Mouse (Mus musculus) gonadal fat pad, adult 2 months (tissue): ENCODE data around the gene Snf8. TPM values are rescaled to one million over a fixed set of nuclear protein-coding genes. Genes with fewer than 3 reads are reported as not detected.

Source experiments
- DNase-seq: peaks from one replicate; pipeline ENCODE4 v3.0.0-alpha.2; 2012; ENCODE audit warnings: low read depth
- polyA plus RNA-seq: library from polyadenylated mRNA; depleted of rRNA; stranded (reverse); fragments of >200 nt; gene quantifications from 2 replicates; pipeline ENCODE4 v1.2.3, GENCODE M21; 2012; rRNA removed

The Snf8 gene
- 35.6 and 45.2 TPM in 2 replicates for polyA plus RNA-seq

DNA sequence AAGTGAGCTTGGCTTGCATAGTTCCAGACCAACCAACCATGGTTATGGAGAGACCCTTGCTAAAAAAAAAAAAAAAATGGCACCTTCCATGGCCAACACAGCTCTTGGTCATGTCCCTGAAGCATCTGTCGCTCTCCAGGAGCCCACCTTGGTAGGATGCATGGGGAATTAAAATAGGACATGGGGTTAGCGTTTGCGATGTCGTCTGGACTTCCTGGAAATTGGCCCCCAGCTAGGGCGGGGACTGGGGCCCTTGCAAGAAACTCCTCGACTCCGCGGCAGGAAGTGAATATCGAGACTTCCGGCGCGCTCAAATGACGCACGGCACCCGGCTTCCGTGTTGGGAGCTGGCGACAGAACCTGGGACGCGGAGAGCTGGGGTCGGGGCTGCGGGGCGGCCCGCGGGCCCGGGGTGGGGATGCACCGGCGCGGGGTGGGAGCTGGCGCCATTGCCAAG is at the start of gene Snf8:
Gene Snf8, plus strand, starts transcription at position 290 of the 457 bp plus-strand sequence.
- DNase-seq = no peak

DNA sequence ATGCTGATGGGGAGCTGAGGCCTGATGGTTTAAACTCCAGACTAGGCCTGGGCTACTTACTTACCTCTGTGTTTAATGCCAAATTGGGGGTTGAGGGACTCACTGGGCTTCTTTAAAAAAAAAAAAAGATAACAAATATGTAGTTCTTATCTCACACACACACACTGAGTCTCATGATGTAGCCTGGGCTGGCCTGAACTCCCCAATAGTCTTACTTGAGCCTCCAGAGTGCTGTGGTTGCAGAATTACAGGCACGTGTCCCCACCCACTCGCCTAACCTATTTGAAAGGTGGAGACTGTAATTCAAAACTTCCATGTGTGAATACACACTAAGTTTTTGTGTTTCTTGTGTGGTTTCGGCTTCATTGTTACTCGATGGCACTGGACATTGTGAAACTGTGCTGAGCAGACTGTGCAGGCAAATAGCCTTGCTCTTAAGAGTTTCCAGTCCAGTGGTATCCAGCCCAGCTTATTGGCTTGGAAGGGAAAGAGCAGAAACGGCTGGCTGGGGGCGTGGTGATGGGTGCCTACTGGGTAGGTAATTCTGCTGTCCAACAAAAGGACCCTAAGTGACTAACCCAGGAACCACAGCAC is 46.7 kb upstream of the Snf8 start:
- DNase-seq = no peak

DNA sequence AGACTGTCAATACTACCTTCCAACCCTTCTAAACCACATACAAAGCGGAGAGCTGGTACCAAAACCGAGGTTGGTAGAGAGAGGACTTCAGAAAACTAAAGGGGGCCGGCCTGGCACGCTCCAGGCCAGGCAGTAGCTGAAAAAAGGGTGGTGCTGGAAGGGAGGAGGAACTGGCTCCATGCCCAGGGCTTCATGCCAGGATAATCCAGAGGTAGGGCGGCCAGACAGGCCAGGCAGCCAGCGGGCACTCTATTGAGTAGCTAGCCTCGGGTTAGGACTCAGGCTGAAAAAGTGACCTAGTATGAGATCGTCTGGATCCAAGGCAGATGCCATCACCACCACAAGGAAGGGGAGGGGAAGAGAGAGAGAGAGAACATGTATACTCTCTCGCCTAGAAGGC is 46.2 kb upstream of the Snf8 start:
- DNase-seq = no peak

DNA sequence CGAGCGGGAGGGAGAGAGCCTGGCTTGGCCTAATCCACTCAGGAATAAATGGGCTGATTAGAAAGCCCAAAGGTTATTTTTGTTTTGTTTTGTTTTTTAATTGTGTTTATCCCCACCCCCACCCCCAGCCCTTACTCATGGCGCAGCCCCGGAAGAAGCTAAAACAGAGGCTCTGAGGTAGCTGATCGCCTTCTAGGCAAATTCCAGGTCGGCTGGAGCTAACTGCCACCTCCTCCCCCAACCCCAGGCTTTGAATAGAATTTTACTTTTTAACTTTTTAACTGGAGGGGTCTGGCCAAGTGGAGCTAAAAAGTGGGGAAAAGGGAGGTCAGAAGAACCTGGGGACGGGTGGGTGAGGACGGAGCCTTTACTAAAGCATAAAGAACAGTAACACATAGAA is 44.8 kb upstream of the Snf8 start:
- no peak for DNase-seq

DNA sequence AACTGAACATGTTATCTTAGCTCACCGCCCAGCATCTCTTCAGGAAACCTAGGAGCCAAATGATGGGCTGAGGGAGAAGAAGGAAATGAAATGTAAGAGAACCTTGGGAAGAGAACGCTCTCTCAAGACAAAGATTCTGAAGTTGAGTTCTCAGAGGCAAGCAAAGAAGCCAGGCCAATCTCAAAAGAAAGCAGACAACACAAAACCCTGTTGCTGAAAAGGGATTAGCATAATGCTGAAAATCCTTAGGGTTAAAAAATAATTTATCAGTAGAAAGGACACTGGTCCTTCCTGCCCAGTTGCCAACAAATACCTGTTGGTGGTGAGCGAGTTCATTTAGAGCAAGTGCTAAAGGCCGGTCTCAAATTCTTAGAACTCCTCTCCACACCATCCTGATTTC is 44.3 kb upstream of the Snf8 start:
- DNase-seq = no peak

DNA sequence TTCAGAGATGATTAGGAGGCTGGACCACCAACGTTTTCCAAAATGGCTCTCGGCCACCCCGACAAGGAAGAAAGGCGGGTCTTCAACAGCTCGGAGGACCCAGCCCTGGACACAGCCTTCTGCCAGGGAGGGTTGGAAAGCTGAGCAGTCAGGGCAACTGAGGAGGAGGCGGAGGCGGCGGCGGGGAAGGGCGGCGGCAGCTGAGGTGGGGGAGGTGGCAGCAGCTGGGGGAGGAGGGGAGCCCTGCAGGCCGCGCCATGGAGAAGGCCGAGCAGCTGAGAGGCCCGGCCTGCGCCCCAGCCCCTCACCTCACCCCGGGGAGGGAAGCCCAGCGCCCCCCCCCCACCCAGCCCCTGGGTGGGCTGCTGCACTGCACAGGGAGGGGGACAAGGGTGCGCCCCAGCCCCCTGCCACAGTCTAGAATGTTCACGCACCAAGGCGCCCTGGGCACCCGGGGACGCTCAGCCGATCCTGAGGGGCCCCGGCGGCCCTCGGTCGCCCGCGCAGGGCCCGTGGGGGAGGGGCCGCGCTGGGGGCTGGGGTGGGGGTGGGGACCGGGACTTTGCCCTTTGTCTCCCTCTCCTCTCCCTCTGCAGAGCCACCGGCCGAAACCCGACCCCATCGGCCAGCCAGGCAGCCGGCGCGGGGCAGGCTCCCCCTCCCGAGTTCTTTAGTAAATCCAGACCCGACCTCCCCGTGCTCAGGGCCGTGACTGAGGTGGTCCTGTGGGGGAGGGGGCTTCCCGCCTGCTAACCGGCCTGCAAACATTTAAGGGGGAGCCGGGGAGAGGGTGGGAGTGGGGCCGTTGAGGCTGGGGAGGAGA is 43.6 kb upstream of the Snf8 start:
- DNase-seq = no peak

DNA sequence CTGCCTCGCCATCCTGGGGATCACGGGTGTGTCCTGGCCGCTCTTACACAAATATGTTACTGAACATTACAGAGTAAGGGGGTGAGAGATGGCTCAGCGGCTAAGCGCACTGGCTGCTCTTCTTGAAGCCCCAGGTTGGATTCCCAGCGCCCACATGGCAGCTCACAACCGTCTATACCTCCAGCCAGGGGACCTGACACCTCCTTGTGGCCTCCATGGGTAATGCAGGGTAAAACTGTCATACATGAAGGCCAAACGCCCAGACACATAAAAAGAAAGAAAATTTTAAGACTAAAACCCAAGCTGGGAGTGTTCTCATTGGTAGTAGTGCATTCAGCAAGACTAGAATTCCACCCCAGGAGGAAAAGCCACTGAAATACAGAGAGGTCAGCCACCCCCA is 40.5 kb upstream of the Snf8 start:
- no peak for DNase-seq

DNA sequence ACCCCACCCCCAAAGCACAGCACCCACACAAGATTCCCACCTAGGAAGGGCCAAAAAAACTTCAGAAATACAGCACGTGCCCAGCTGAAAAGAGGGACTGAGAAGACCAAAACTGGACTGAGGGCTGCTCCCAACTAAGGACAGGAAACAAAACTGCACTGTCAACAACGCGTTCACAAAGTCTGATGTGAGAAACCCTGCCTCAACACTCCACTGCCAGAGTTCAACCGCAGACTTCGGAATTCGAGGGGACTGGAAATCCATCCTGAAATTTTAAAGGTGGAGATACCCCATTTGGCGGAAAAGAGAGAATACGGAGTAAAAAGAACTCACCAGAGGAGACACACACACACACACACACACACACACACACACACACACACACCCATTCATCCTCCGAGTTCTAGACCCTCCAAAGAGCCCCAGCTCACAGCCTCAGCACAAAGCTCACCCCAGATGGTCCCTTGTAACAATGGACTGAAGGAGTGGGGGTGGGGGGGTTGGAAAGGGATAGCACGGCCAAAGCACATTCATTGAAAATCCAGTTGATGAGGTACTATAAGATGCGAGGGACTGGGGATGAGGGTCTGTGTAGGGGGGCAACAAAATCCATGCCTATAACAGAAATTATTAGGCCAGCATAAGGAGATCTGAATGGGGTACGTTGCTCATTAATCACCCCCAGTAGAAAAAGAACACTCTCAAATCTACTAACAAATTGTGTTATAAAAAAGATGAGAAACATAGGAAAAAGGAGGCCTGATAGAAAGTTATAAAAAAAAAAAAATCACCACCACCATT is 31.4 kb upstream of the Snf8 start:
- no peak for DNase-seq

DNA sequence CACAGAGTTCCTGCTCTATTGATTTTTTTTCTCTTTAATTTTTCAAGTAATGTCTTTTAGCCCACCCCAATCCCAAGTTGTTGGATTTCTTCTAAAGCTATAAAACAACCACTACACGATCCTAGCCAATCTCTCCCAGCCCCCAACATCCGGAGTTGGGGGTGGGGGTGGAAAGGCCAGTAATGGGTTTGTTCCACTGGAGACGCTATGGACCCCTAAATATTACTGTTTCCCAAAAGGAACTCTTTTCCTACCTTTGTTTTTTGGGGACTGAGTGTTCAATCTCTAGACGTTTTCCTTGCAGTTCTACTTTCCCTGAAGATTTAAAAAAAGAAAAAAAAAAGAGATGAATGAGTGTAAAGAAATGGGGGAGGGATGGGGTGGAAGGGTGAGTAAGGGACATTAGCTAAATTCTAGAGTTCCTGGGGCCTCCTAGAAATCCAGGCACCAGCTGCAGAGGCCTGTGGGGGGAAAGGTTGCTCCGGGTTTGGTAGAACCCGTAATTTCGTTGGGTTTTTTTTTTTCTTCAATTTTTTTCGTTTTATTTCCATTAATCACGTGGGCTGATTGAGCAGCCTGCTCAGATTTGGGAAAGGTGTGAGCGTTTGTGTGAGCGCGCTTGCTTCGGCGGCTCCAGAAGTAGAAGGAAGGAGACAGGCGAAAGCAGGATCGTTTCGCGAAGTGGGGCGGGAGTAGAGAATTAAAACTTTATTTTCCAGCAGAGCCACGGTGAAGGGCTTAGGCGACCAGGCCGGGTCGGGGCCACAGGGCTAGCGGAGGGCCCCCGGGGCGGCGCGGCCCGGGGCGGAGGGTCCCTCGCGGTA is 30.5 kb upstream of the Snf8 start:
- DNase-seq = no peak

DNA sequence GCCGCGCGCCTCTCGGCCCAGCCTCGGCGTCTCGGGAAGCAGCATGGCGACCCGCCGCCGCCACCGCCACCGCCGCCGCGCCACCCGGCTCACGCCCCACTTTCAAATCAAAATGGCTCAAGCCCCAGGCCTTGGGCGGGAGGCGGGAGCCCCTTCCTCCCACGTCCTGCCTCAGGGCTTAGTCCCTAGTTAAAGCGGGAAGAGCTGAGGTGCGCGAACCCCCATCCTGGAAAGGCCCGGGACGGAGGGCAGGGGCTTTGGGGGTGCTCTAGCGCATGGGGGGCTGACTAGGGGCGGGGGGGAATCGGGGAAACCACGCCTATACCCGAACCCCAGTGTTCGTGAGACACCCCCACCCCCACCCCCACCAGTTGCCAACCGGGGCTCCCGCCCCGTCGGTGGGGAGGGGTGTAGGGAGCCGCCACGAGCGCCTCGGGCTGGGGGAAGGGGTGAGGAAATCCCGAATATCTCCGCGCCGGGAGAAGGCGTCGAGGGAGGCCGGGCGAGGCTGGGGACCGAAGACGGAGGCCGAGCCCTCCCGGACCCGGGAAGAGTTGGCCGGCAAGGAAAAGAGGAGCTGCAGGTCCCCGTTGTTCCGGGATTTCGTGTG is 29.8 kb upstream of the Snf8 start:
- DNase-seq = no peak

DNA sequence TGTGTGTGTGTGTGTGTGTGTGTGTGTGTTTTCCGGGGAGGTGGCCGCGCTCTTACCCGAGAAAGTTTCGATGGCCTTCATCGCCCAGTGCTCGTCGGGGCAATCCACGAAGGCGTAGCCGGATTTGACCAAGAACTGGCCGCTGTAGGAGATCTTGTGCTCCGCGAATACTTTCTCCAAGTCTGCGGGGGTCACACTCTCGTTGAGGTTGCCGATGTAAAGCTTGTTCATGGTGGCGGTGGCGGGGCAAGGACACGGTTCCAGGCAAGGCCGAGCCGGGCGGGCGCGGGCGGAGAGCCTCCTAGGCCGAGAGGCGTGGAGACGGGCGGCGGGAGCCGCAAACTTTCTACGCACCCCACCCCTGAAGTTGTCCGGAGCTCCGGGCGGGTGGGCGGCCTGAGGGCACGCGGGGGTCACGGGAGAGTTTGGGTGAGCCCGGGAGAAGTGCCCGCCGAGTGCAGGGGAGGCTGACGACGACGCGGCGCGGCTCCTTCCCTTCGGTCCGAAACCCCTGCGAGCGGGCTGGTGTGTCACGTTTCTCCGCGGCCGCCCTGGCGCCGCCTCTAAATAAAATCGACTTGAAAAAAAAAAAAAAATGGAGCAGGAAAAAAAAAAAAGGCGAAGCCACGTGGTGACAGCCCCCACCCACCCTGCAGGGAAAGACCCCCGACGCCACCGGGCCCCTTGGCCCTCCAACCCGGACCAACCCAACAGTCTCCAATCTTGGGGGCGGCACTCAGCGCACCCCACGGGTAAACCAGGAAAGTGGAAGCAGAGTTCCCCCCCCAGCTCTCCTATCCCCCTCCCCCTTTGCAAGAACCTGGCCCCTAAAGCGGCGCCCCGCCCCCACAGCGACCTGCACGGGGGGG is 29.0 kb upstream of the Snf8 start, which contains the start of gene Igf2bp1:
Gene Igf2bp1, minus strand, starts transcription at position 538 of the 869 bp plus-strand sequence.
- DNase-seq = no peak

DNA sequence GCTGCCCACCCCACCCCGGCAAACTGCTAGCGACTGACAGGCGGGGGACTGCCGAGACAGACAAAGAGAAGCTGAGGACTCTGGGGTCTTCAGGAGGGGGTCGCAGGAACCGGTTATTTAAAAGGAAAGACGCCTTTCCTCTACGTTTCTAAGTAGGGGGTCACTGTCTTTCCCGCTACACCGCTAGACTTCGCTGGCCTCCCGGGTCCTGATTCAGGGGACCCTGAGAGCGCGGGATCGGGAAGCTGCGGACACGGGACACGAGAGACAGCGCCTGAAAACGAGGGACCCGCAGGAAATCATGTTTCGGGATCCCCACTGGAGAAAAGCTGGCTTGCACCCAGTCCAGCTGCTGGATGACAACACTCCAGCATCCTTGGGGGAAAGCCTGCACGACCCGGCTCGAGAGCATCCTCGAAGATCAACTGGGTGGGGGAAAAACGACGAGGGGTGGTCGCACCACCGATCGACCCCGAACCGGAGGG is 28.3 kb upstream of the Snf8 start:
- DNase-seq = no peak

DNA sequence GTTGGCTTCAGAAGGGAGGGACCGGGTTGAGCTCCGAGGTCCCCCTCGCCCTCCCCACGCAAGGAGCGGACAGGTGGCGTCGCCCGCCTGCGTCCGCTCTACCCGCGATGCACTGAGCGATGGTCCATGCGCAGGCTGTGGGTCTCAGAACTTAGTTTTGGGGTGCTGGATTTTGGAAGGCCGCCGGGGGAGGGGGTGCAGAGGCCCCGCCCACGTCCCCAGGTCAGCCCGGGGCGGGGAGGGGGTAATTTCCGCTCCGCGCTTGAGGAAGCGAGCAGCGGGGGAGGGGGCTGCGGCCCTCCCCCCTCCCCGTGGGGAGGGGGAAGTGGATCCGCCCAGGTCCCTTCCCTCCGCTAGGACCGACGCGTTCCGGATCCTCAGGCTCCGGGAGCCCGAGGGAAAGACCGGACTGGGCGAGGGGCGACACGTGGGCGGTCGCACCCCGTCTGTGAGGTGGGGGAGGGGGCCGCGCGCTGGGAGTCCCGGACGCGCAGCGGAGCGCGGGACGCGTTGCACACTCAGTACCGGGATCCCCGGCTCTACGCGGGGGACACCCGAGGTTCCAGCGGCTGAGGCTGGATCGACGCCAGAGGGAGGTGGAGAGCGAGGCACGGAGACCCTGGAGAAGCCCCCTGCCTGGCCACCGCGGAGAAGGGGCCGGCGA is 27.7 kb upstream of the Snf8 start:
- DNase-seq = no peak

DNA sequence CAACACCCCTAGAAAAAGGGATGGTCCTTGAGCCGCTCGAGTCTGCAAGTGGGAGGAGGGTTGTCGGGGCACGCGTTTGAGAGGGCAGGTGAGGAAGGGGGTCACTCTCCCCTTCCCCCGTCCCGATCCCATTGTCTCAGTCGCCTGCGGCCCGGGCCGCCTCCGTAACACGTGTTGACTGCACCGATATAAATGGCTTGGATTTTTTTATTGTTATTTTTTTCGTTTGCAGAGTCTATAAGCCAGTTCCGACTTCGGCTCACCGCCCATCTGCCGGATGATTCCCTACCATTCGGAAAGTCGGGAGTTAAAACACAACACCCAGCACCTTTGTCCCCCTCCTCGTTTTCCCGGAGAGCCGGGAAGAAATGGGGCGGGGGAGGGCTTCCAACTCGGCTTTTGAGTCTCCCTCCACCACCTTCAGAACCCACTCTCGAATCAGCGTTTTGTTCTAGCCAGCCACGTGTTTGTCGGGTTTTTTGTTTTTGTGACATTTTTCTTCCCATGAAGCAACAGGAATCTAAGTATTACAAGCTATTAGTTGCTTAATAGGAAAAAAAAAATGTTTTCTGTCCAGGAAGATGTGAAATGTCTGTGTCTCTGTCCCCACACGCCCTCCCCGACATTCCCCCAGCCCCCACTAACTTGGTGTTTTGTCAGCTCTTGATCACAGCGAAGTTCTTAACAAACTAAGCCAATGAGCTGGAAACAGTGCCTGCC is 27.0 kb upstream of the Snf8 start:
- DNase-seq = no peak

DNA sequence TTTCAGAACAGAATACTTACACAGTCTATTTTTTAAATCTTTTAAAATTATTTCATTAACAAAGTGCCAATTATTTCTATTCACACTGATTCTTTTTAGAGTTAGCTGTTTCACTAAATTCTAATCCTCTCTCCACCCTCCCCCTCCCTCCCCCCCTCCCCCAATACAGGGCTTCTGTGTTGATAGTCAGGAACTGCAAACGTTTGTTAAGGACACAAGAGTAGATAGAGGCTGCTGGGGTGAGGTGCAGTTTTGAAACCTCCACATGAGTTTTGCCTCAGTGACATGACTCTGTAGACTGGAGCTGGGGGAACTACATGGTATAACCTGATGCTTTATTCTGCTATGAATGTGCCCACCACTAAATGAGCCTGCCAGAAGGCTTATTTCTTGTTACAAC is 25.9 kb upstream of the Snf8 start:
- DNase-seq = no peak

DNA sequence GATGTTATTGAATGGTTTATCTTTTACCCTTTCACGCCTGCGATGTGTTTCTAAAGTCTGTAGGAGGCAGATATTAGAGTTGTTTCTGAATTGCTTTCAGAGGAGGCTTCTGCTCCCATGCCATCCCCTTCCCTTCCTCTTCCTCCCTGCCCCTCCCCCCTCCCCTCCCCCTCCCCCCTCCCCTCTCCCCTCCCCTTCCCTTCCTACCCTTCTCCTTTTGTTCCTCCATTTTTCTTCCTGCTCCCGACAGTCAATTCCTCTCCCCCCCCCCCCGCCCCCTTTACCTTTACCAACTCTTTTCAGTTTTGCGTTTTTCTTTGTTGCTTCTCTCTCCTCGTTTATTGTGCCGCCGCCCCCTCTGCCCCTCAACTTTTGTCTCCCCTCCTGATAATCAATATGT is 22.7 kb upstream of the Snf8 start:
- DNase-seq = no peak

DNA sequence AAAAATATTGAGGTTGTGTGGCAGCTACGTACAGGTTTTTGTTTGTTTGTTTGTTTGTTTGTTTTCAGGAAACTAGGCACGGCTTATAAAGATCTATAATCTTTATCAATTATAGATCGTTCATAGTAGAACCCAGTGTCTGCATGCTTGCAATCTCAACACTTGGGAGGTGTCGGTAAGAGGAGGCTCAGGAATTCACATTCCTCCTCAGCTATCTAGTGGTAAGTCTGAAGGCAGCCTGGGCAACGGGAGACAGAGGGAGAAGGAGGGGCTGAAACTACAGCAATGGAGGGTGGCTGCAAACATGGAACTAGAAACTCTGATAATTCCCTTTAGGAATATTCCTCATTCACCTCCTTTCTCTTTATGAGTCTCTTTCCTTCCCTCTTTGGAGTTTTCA is 19.3 kb upstream of the Snf8 start:
- DNase-seq = no peak

DNA sequence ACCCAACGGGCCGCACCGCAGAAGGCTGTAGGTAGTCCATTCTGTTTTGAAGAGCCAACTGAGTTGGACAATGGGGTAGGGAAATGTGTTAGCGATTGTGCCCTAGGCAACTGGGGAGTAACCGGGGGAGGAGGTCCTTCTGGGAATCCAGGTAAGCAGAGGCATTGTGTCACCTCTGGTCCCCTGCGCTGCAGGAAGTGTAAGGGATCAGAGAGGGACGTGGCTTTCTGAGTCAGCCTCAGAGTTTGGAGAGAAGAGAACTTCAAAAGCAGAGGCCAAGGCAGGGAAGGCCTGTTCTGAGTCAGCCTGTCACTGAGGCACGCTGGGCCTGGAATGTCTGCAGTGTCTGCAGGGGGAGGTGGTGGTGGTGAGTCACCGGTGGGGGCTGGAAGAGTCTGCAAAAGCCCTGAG is 16.7 kb upstream of the Snf8 start:
- DNase-seq = no peak

DNA sequence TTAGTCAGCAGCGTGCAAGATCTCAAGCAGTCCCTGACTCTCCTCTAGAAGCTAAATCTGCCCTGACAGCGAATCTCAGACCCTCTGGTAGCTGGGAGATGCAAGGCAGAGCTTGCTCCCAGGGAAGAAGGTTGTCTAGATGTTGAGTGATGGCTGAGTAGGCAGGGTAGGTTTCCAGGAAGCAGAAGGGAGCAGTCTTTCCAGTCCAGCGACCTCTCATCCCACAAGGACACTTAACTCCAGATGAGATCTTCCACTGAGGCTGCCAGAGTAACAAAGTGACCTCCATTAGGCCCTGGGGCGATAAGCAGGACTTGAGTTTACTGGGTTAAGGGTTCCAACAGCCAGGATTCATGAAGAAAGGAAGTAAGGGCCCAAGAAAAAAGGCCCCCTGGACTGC is 14.1 kb upstream of the Snf8 start:
- no peak for DNase-seq
